Mouse (Mus musculus): ENCODE measurements around the gene Tas1r2. TPM values are rescaled to one million over a fixed set of nuclear protein-coding genes. Genes with fewer than 3 reads are reported as not detected.

The Tas1r2 gene
- polyA plus RNA-seq, 1 experiment from 2014 or later = not detected

DNA sequence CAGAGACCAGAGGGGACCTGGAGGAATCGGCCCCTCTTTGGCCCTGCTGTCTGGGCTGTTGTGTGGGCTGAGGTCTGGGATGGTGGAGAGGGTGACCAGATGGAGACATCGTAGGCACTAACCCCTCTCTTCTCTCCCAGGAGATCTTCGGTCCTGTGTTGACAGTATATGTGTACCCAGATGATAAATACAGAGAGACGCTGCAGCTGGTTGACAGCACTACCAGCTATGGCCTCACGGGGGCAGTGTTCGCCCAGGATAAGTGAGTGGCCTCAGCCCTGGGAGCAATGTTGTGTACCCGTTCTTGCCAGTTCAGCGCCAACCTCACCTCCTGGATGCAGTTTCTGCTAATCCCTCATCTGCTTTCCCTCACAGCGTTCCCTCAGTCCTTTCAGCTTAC, 9.4 kb upstream of the Tas1r2 start:
- peaks cover 19% of the 10 kb centered on the region; the same call in 1 of the 2 replicates for H3K36me3 ChIP-seq (ENCODE audit: control insufficient read depth, insufficient read depth, low read length)
- H3K4me1 ChIP-seq (ENCODE audit: control insufficient read depth, insufficient read depth, low read length) = peaks cover 21% of the 10 kb centered on the region
- ATAC-seq (ENCODE audit: low read depth) = no peak
- no peak overlapping the region for H3K4me3 ChIP-seq (ENCODE audit: low read depth, low read length)
- H3K27me3 ChIP-seq (ENCODE audit: control insufficient read depth, insufficient read depth, low read length) = no peaks in the 10 kb centered on the region
- no peaks in the 10 kb centered on the region for H3K9me3 ChIP-seq (ENCODE audit: control insufficient read depth, low read length)
- WGBS = 18% methylated on average over 9 of the region's 9 CpGs
- H3K4me2 ChIP-seq (ENCODE audit: low read depth, low read length) = no peak overlapping the region
- H3K9ac ChIP-seq (replicated peaks; ENCODE audit: low read depth, low read length) = no peak overlapping the region
- H3K27ac ChIP-seq (ENCODE audit: low read depth, low read length) = no peak overlapping the region

DNA sequence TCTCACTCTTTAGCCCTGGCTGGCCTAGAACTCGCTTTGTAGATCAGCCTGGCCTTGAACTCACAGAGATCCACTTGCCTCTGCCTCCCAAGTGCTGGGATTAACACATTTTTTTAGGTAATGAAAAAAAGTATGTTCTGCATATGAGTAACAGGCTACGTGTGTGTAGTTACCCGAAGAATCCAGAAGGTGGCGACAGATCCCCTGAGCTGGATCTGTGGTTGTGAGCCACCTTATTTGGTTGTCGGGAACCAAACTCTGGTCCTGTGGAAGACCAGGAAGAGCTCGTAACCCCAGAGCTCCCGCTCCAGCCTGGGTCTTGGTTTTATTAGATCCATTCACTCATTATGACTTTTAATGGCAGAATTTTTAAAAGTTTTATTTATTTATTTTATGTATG, 6.4 kb upstream of the Tas1r2 start:
- no peaks in the 10 kb centered on the region for H3K9me3 ChIP-seq (ENCODE audit: control insufficient read depth, low read length)
- ATAC-seq (ENCODE audit: low read depth) = no peak
- H3K27ac ChIP-seq (ENCODE audit: low read depth, low read length) = no peak overlapping the region
- H3K4me1 ChIP-seq (ENCODE audit: control insufficient read depth, insufficient read depth, low read length) = peaks cover 5% of the 10 kb centered on the region; the same call in 1 of the 2 replicates
- H3K27me3 ChIP-seq (ENCODE audit: control insufficient read depth, insufficient read depth, low read length) = no peaks in the 10 kb centered on the region
- no peak overlapping the region for H3K9ac ChIP-seq (replicated peaks; ENCODE audit: low read depth, low read length)
- H3K36me3 ChIP-seq (ENCODE audit: control insufficient read depth, insufficient read depth, low read length) = peaks cover 19% of the 10 kb centered on the region; the same call in 1 of the 2 replicates
- no peak overlapping the region for H3K4me2 ChIP-seq (ENCODE audit: low read depth, low read length)
- 86% methylated on average over 7 of the region's 7 CpGs for WGBS
- H3K4me3 ChIP-seq (ENCODE audit: low read depth, low read length) = no peak overlapping the region

DNA sequence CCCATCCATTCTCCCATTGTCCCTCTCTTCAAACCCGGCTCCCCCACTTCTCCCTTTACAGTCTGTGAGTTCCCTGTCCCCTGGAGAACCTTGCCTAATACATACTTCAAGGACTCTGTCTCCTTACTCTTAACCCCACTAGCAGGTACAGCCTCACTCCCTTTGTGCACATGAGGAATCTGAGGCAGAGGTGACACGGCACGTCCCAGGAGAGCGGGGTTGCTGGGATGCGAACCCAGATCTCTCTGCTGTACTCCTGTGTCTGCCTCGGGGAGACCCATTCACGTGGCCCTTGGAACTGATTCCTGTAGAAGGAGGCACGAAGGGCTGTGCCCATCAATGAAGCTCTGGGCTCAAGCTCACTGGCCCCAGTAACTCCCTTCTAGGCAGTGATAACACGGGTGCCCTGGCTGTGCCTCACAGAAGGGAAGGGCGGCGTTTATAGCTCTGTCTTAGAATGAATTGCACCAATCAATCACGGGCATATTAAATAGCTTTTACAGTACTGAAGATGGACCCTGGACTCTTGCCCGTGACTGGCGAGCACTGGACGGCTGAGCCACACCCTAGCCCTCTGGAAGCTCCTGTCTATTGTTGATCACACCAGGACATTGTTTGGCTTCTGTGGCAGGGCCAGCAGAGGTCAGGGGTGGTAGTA, 3.1 kb upstream of the Tas1r2 start:
- WGBS = 47% methylated on average over 15 of the region's 15 CpGs
- no peak overlapping the region for H3K27ac ChIP-seq (ENCODE audit: low read depth, low read length)
- H3K4me3 ChIP-seq (ENCODE audit: low read depth, low read length) = no peak overlapping the region
- H3K4me1 ChIP-seq (ENCODE audit: control insufficient read depth, insufficient read depth, low read length) = no peaks in the 10 kb centered on the region
- peaks cover 11% of the 10 kb centered on the region; the same call in 1 of the 2 replicates for H3K36me3 ChIP-seq (ENCODE audit: control insufficient read depth, insufficient read depth, low read length)
- no peak for ATAC-seq (ENCODE audit: low read depth)
- H3K9me3 ChIP-seq (ENCODE audit: control insufficient read depth, low read length) = no peaks in the 10 kb centered on the region
- H3K4me2 ChIP-seq (ENCODE audit: low read depth, low read length) = no peak overlapping the region
- H3K9ac ChIP-seq (replicated peaks; ENCODE audit: low read depth, low read length) = no peak overlapping the region
- H3K27me3 ChIP-seq (ENCODE audit: control insufficient read depth, insufficient read depth, low read length) = no peaks in the 10 kb centered on the region

DNA sequence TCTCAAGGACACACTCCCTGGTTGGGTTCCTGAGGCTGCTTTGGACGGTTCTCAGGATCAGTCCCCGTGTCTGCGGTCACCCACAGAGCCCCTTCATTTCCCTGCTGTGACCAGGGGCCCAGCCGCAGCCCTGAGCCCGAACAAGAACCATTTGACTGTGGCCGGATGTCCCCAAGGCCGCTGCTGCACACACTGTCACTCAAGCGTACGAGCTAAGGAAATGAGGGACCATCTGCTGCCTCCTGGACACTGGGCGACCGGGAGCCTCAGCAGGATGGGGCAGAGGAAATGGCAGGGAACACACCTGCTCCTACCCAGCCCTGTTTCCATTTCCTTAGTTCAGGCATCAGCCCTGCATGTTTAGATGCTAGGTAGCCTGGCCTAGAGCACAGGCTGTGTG, 2.4 kb upstream of the Tas1r2 start:
- H3K27me3 ChIP-seq (ENCODE audit: control insufficient read depth, insufficient read depth, low read length) = no peaks in the 10 kb centered on the region
- H3K36me3 ChIP-seq (ENCODE audit: control insufficient read depth, insufficient read depth, low read length) = peaks cover 11% of the 10 kb centered on the region; the same call in 1 of the 2 replicates
- no peaks in the 10 kb centered on the region for H3K9me3 ChIP-seq (ENCODE audit: control insufficient read depth, low read length)
- no peak overlapping the region for H3K27ac ChIP-seq (ENCODE audit: low read depth, low read length)
- no peak for ATAC-seq (ENCODE audit: low read depth)
- WGBS = 34% methylated on average over 11 of the region's 11 CpGs
- H3K4me1 ChIP-seq (ENCODE audit: control insufficient read depth, insufficient read depth, low read length) = no peaks in the 10 kb centered on the region
- H3K4me3 ChIP-seq (ENCODE audit: low read depth, low read length) = no peak overlapping the region
- no peak overlapping the region for H3K4me2 ChIP-seq (ENCODE audit: low read depth, low read length)
- H3K9ac ChIP-seq (replicated peaks; ENCODE audit: low read depth, low read length) = no peak overlapping the region

DNA sequence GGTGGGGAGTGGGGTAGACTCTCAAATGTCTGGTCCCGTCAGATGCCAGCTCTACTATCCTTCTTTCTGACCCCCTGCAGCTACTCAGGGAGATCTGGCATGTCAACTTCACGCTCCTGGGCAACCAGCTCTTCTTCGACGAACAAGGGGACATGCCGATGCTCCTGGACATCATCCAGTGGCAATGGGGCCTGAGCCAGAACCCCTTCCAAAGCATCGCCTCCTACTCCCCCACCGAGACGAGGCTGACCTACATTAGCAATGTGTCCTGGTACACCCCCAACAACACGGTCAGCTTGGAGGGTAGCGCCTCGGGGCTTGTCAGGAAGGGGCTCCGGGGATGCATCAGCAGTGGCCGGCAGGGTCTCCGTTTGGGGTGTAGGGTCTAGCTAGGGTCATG, 8.6 kb downstream of the Tas1r2 start:
- Histone ChIP-seq H3K9ac (replicated peaks; ENCODE audit: low read depth, low read length) (no peak overlapping the region), H3K36me3 (ENCODE audit: control insufficient read depth, insufficient read depth, low read length) (no peaks in the 10 kb centered on the region), H3K9me3 (ENCODE audit: control insufficient read depth, low read length) (no peaks in the 10 kb centered on the region), H3K4me2 (ENCODE audit: low read depth, low read length) (no peak overlapping the region), H3K27me3 (ENCODE audit: control insufficient read depth, insufficient read depth, low read length) (no peaks in the 10 kb centered on the region), H3K4me1 (ENCODE audit: control insufficient read depth, insufficient read depth, low read length) (no peaks in the 10 kb centered on the region), H3K27ac (ENCODE audit: low read depth, low read length) (no peak overlapping the region), H3K4me3 (ENCODE audit: low read depth, low read length) (no peak overlapping the region)
- 83% methylated on average over 14 of the region's 14 CpGs for WGBS
- no peak for ATAC-seq (ENCODE audit: low read depth)

DNA sequence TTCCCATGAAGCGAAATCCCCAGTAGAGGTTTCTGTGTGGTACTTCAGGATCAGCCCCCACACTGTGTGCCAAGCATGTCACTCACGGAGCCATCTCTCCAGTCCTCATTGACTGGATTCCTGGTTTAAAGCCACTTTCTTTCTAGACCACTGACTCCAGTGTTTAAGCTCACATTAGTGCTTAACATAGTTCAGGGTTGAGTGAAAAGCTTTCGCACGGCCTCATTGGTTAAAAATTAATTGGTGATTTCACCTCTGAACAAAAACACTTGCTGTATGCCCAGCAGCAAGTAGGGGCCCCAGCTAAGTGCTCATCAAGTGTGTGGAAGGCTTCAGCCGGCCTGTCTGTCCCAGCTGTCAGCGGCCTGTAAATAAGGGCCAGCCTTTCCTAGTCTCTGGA, 14.3 kb downstream of the Tas1r2 start:
- no peak overlapping the region for H3K4me2 ChIP-seq (ENCODE audit: low read depth, low read length)
- H3K4me1 ChIP-seq (ENCODE audit: control insufficient read depth, insufficient read depth, low read length) = no peaks in the 10 kb centered on the region
- no peaks in the 10 kb centered on the region for H3K36me3 ChIP-seq (ENCODE audit: control insufficient read depth, insufficient read depth, low read length)
- no peak for ATAC-seq (ENCODE audit: low read depth)
- no peaks in the 10 kb centered on the region for H3K27me3 ChIP-seq (ENCODE audit: control insufficient read depth, insufficient read depth, low read length)
- no peaks in the 10 kb centered on the region for H3K9me3 ChIP-seq (ENCODE audit: control insufficient read depth, low read length)
- WGBS = 36% methylated on average over 6 of the region's 6 CpGs
- H3K27ac ChIP-seq (ENCODE audit: low read depth, low read length) = no peak overlapping the region
- H3K9ac ChIP-seq (replicated peaks; ENCODE audit: low read depth, low read length) = no peak overlapping the region
- H3K4me3 ChIP-seq (ENCODE audit: low read depth, low read length) = no peak overlapping the region

DNA sequence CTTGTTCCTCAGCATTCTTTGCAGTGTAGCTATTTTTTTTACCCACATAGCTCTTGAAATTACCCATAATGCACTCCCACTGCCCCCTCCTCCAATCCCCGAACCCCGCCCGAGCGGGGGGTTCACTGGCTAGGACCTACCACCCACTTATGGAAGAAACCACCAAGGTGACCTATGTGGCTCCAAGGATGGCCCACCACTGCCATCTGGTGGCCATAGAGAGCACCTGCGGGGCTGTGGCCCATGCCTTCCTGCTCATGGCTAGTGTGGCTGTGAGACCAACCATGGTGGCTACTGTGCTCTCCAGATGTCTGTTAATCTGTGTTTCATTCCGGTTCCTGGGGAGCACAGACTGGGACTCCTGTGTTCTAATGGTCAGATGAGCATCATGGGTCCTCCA, 16.5 kb downstream of the Tas1r2 start:
- no peaks in the 10 kb centered on the region for H3K4me1 ChIP-seq (ENCODE audit: control insufficient read depth, insufficient read depth, low read length)
- WGBS = 7% methylated on average over 6 of the region's 6 CpGs
- H3K27ac ChIP-seq (ENCODE audit: low read depth, low read length) = no peak overlapping the region
- no peak overlapping the region for H3K4me2 ChIP-seq (ENCODE audit: low read depth, low read length)
- H3K36me3 ChIP-seq (ENCODE audit: control insufficient read depth, insufficient read depth, low read length) = no peaks in the 10 kb centered on the region
- H3K9me3 ChIP-seq (ENCODE audit: control insufficient read depth, low read length) = no peaks in the 10 kb centered on the region
- H3K9ac ChIP-seq (replicated peaks; ENCODE audit: low read depth, low read length) = no peak overlapping the region
- peak; percentile 69; the same call in 1 of the 2 replicates for ATAC-seq (ENCODE audit: low read depth)
- H3K27me3 ChIP-seq (ENCODE audit: control insufficient read depth, insufficient read depth, low read length) = no peaks in the 10 kb centered on the region
- H3K4me3 ChIP-seq (ENCODE audit: low read depth, low read length) = no peak overlapping the region

DNA sequence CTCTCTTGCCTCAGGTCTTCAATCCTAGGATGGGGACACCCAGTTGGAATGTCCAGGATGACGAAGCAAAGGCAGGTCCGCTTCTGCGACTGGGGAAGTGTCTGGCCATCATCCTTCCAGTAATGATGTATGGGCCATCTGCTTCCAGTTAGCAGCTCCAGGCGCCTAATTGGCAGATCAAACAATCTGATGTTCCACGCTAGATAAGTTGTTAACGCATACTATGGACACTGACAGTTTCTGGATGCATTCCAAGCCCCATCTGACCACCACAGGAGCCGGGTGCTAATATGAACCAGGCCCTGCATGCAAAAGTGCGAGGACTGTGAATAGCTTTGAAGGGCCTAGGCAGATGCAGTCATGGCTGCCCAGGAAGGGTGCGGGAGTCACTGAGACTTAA, 22.4 kb downstream of the Tas1r2 start:
- Histone ChIP-seq H3K9ac (replicated peaks; ENCODE audit: low read depth, low read length) (no peak overlapping the region), H3K27ac (ENCODE audit: low read depth, low read length) (no peak overlapping the region), H3K4me1 (ENCODE audit: control insufficient read depth, insufficient read depth, low read length) (no peaks in the 10 kb centered on the region), H3K36me3 (ENCODE audit: control insufficient read depth, insufficient read depth, low read length) (no peaks in the 10 kb centered on the region), H3K4me2 (ENCODE audit: low read depth, low read length) (no peak overlapping the region), H3K9me3 (ENCODE audit: control insufficient read depth, low read length) (no peaks in the 10 kb centered on the region), H3K27me3 (ENCODE audit: control insufficient read depth, insufficient read depth, low read length) (no peaks in the 10 kb centered on the region), H3K4me3 (ENCODE audit: low read depth, low read length) (no peak overlapping the region)
- no peak for ATAC-seq (ENCODE audit: low read depth)
- 43% methylated on average over 9 of the region's 9 CpGs for WGBS

DNA sequence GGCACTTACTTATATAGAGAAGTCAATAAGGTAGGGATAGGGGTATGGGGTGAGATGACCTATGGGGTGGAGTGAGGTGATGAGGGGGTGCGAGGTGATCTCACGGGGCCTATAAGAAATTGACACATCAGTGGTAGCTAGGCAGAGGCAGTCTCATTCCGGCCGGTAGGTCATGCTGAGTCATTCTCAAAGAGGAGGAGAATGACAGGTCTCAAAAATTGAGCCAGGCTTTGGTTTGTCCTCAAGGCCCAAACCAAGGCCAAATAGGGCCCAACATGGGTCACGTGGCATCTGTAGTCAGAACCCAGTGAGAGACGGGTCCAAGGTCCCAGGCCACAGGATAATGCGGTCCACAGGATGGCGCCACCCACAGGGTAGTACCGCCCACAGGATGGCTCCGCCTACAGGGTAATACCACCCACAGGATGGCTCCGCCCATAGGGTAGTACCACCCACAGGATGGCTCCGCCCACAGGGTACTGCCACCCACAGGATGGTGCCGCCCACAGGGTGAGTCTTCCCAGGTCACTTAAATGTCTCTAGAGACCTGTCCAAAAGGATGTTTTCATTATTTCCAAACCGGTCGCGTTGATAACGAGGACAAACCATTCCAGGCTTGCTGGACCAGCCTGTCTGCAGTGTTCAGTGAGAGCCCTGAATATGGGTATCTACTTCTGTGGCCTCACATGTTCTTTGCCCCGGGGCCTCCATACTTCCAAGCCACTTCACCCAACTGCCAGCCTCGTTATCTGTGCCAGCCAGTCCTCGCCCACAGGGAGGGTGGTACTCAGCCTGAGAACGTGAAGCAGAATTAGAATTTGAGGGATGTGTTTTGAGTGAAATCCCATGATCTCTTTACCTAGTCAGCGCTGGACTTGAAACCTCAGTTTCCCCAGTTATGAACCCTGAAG, 30.6 kb downstream of the Tas1r2 start:
- Histone ChIP-seq H3K36me3 (ENCODE audit: control insufficient read depth, insufficient read depth, low read length) (no peaks in the 10 kb centered on the region), H3K27me3 (ENCODE audit: control insufficient read depth, insufficient read depth, low read length) (no peaks in the 10 kb centered on the region), H3K4me3 (ENCODE audit: low read depth, low read length) (no peak overlapping the region), H3K9me3 (ENCODE audit: control insufficient read depth, low read length) (no peaks in the 10 kb centered on the region), H3K4me1 (ENCODE audit: control insufficient read depth, insufficient read depth, low read length) (no peaks in the 10 kb centered on the region), H3K27ac (ENCODE audit: low read depth, low read length) (no peak overlapping the region), H3K9ac (replicated peaks; ENCODE audit: low read depth, low read length) (no peak overlapping the region), H3K4me2 (ENCODE audit: low read depth, low read length) (no peak overlapping the region)
- ATAC-seq (ENCODE audit: low read depth) = no peak
- WGBS = 80% methylated on average over 22 of the region's 22 CpGs
